9 mouse cellular contexts compared by ENCODE assay signal in the genomic region with DNA sequence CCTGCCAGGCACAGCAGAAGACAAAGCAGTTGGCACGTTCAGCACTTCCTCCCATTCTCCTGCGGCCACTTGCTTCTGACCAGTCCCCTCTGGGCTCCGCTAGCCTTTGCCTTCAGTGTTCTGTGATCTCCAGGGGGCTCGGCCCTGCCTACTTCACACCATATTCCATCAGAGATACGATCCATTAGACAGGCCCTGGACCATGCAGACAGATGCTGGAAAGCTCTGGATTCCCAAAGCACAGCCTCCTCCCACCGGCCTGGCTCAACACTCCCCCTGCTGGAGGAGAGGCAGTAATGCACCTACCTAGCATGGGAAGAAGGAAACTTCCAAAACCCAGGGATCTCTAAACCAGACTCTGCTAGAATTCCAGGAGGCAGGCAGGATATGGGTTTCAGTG. TPM values are rescaled to one million over a fixed set of nuclear protein-coding genes. Genes with fewer than 3 reads are reported as not detected.
A peak's percentile ranks its signal among the peaks of the same experiment; 100 is the strongest.
DNase-seq lines count a peak whose midpoint lies in the region; ATAC-seq and TF ChIP-seq lines count a peak whose summit lies in the region.
"Had no signal": no experiment of that assay in that cellular context is flagged by ENCODE, and none has a peak within 500 bp of the region (broad histone marks: within the 10 kb centered on the region; RNA-seq: fewer than 3 reads in every experiment).

No protein-coding gene starts in this region.

- ATAC-seq in hindbrain, embryonic 13.5 days (ENCODE audit: low FRiP score): peak; percentile 71

- TF ChIP-seq POLR2A in spleen, adult 2 months (IDR thresholded peaks at IDR 0.05; ENCODE audit: low read depth, low read length): no peak

- H3K9me3 ChIP-seq in hindbrain, embryonic 13.5 days: no peaks in the 10 kb centered on the region
- H3K9me3 ChIP-seq: heart, embryonic 13.5 days had no signal

- no peak overlapping the region for H3K4me2 ChIP-seq in hindbrain, embryonic 13.5 days
- H3K4me2 ChIP-seq: heart, embryonic 13.5 days had no signal

- no peak for DNase-seq in spleen, adult 2 months (ENCODE audit: low read depth in 1 of 2, low spot score in 2 of 2)
- DNase-seq in spleen, adult 12 weeks (ENCODE audit: low spot score): no peak
- peak; percentile 53 for DNase-seq in adrenal gland, adult 2 months
- DNase-seq in embryo, embryonic 11.5 days (ENCODE audit: low read depth, low spot score): peak; percentile 51
- DNase-seq in lung, postnatal 25 days (ENCODE audit: low spot score): peak; percentile 14
- peak; percentile 59 for DNase-seq in right cerebral cortex, postnatal 25 days
- DNase-seq in spleen, postnatal 36 days (ENCODE audit: low spot score in 2 of 2): no peak

- no peak overlapping the region for H3K4me3 ChIP-seq in spleen, adult 2 months (ENCODE audit: extremely low read depth, insufficient read depth, insufficient read length)
- H3K4me3 ChIP-seq in hindbrain, embryonic 13.5 days: no peak overlapping the region
- H3K4me3 ChIP-seq: heart, embryonic 13.5 days had no signal

- peak overlapping the region; percentile 53; the same call in 1 of the 2 replicates for H3K9ac ChIP-seq in hindbrain, embryonic 13.5 days
- H3K9ac ChIP-seq: heart, embryonic 13.5 days had no signal

- peak; percentile 85; the same call in 1 of the 2 replicates for TF ChIP-seq CTCF in spleen, adult 2 months (IDR thresholded peaks at IDR 0.05; ENCODE audit: extremely low read depth, insufficient read depth, insufficient read length, insufficient replicate concordance)

- no peaks in the 10 kb centered on the region for H3K27me3 ChIP-seq in spleen, adult 2 months (ENCODE audit: control insufficient read depth, insufficient read depth, low read length)
- peaks cover 27% of the 10 kb centered on the region for H3K27me3 ChIP-seq in hindbrain, embryonic 13.5 days

- H3K4me1 ChIP-seq in spleen, adult 2 months (ENCODE audit: control insufficient read depth, insufficient read depth, insufficient read length): no peaks in the 10 kb centered on the region
- peaks cover 6% of the 10 kb centered on the region for H3K4me1 ChIP-seq in hindbrain, embryonic 13.5 days (replicated peaks)
- H3K4me1 ChIP-seq: heart, embryonic 13.5 days had no signal

- H3K27ac ChIP-seq in spleen, adult 2 months (ENCODE audit: insufficient read depth, low read length): no peak overlapping the region
- H3K27ac ChIP-seq in hindbrain, embryonic 13.5 days: peak overlapping the region; percentile 64
- H3K27ac ChIP-seq: heart, embryonic 13.5 days had no signal

- H3K36me3 ChIP-seq in spleen, adult 2 months (ENCODE audit: control insufficient read depth, insufficient read depth, low read length): no peaks in the 10 kb centered on the region
- H3K36me3 ChIP-seq in hindbrain, embryonic 13.5 days: no peaks in the 10 kb centered on the region
- H3K36me3 ChIP-seq: heart, embryonic 13.5 days had no signal

- WGBS in spleen, adult 2 months: 34% methylated on average over 6 of the region's 6 CpGs
- 25% methylated on average over 6 of the region's 6 CpGs for WGBS in hindbrain, embryonic 13.5 days

RNA-seq across cellular contexts. Expression of a gene that starts 12.8 kb away (rescaled TPM):
- 0.14 and 0.21 TPM in 2 replicates for polyA plus RNA-seq in spleen, adult 2 months (2012; rRNA removed)
- 10 to 100 TPM in 1 of 2 experiments, 1 to 10 TPM in 1; 7.4 to 13.6 TPM for total RNA-seq in adrenal gland, adult 2 months (2021)
- polyA plus RNA-seq in adrenal gland, adult 2 months (2012; rRNA removed): 8.6 and 10.0 TPM in 2 replicates
- 2.1 and 2.3 TPM in 2 replicates for polyA plus RNA-seq in hindbrain, embryonic 13.5 days (2015; fragmentation: Nextera tagmentation; extraction: Ambion mirVana)

RNA-seq across cellular contexts. Expression of a gene that starts 45.6 kb away (rescaled TPM):
- 0.19 and 0.29 TPM in 2 replicates for polyA plus RNA-seq in spleen, adult 2 months (2012; rRNA removed)
- 10 to 100 TPM in 1 of 2 experiments, 1 to 10 TPM in 1; 4.3 to 13.3 TPM for total RNA-seq in adrenal gland, adult 2 months (2021)
- polyA plus RNA-seq in adrenal gland, adult 2 months (2012; rRNA removed): 1.8 and 2.8 TPM in 2 replicates
- 10.0 and 10.6 TPM in 2 replicates for polyA plus RNA-seq in hindbrain, embryonic 13.5 days (2015; fragmentation: Nextera tagmentation; extraction: Ambion mirVana)

Comparison
In these comparisons a context has a peak if more than half of its experiments do, and no peak if none do; other contexts are left out.
1. DNase-seq: peak in adrenal gland, adult 2 months (single experiment), embryo, embryonic 11.5 days (single experiment), lung, postnatal 25 days (single experiment) and right cerebral cortex, postnatal 25 days (single experiment); none in spleen, adult 2 months (0 of 2), spleen, adult 12 weeks (single experiment) and spleen, postnatal 36 days (0 of 2).